Mouse (Mus musculus): ENCODE measurements at regions not wholly inside any gene's neighbourhood (a gene's known extent, or its start where the extent isn't known, plus 50 kb on each side); places are given as distances from the start of the nearest gene placed in this dataset.

DNA sequence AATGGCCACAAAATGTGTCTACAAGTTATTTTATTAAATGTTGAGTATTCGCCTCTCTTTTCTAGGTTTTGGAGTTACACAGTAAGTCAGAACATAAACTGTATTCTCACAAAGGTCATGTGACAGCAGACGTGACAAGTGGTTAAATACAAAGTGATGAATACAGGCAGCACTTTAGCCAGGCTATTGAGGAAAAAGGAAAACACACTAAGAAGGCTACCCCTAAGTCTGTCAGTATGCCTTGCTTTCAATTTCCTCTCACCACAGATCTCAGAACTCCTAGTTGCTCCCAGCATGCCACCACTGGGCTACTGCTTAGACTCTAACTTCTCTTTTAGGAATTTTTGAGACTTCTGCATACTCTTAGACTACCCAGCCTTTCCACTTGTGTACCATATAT lies 297.9 kb upstream of the Pex5l start:
- no peak overlapping the region for H3K9ac ChIP-seq (ENCODE audit: low read length)
- H3K36me3 ChIP-seq (ENCODE audit: control insufficient read depth, insufficient read depth, low read length) = no peaks in the 10 kb centered on the region
- no peaks in the 10 kb centered on the region for H3K9me3 ChIP-seq (ENCODE audit: control insufficient read depth, low read length)
- no peak overlapping the region for H3K4me3 ChIP-seq (ENCODE audit: low read depth, low read length)
- ATAC-seq (ENCODE audit: low FRiP score) (0 out of 2 replicates have a peak, but pooled peaks have one; percentile 27), DNase-seq (ENCODE audit: low spot score, missing footprints) (peak; percentile 70)
- no peak overlapping the region for H3K4me2 ChIP-seq
- H3K27me3 ChIP-seq (ENCODE audit: control insufficient read depth, insufficient read depth, low read length) = no peaks in the 10 kb centered on the region
- whole genome bisulfite sequencing = 52% methylated on average over 2 of the region's 2 CpGs
- H3K27ac ChIP-seq (ENCODE audit: low read depth, low read length) = no peak overlapping the region
- peaks cover 3% of the 10 kb centered on the region for H3K4me1 ChIP-seq (ENCODE audit: control insufficient read depth, insufficient read depth, low read length)

DNA sequence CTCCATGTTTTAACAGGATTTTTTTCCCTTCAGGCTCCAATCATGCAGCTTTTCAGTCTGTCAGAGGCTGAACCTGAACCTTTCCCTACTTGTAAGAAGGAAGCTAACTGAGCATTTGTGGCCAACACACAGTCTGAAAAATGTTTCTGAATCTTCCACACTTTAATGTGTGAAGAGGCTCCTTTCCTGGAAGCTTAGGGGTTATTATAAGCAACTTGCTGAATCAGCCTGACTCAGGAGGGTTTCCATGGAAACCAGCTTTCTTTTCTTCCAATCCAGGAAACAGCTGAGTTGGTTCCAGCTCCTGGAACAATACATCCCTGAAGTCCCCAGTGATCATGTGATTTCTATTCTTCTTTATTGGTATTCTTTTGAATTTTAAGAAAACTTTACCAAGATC lies 297.5 kb upstream of the Pex5l start:
- peak; percentile 75; the same call in 1 of the 2 replicates for ATAC-seq (ENCODE audit: low FRiP score)
- Histone ChIP-seq H3K4me2 (no peak overlapping the region), H3K4me1 (ENCODE audit: control insufficient read depth, insufficient read depth, low read length) (peaks cover 3% of the 10 kb centered on the region), H3K9me3 (ENCODE audit: control insufficient read depth, low read length) (no peaks in the 10 kb centered on the region), H3K9ac (ENCODE audit: low read length) (no peak overlapping the region), H3K4me3 (ENCODE audit: low read depth, low read length) (no peak overlapping the region), H3K27me3 (ENCODE audit: control insufficient read depth, insufficient read depth, low read length) (no peaks in the 10 kb centered on the region), H3K27ac (ENCODE audit: low read depth, low read length) (no peak overlapping the region), H3K36me3 (ENCODE audit: control insufficient read depth, insufficient read depth, low read length) (no peaks in the 10 kb centered on the region)
- DNase-seq (ENCODE audit: low spot score, missing footprints) = peak; percentile 80

DNA sequence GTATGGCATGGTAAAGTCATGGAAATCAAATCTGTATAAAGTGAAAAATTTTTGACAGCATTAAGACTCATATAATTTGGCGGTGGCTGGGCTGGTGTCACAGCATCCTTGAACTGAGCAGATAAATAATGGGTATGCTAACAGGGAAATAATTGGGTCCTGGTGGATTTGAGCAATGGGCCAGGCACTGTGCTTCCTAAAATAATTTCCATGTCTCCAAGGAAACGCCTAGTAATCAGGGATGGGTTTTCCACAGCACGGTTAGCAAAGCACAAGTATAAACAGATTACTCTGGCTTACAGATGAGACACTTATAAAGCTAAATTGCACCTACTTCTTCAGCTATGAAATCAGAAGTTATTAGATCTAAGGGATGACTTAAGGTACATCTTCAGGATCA lies 273.9 kb upstream of the Pex5l start:
- no peaks in the 10 kb centered on the region for H3K36me3 ChIP-seq (ENCODE audit: control insufficient read depth, insufficient read depth, low read length)
- no peak overlapping the region for H3K4me2 ChIP-seq
- H3K4me1 ChIP-seq (ENCODE audit: control insufficient read depth, insufficient read depth, low read length) = no peaks in the 10 kb centered on the region
- 56% methylated on average over 3 of the region's 3 CpGs for WGBS
- no peak overlapping the region for H3K9ac ChIP-seq (ENCODE audit: low read length)
- no peaks in the 10 kb centered on the region for H3K27me3 ChIP-seq (ENCODE audit: control insufficient read depth, insufficient read depth, low read length)
- ATAC-seq (ENCODE audit: low FRiP score) = 0 out of 2 replicates have a peak, but pooled peaks have one; percentile 33
- H3K4me3 ChIP-seq (ENCODE audit: low read depth, low read length) = no peak overlapping the region
- DNase-seq (ENCODE audit: low spot score, missing footprints) = no peak
- H3K9me3 ChIP-seq (ENCODE audit: control insufficient read depth, low read length) = no peaks in the 10 kb centered on the region
- no peak overlapping the region for H3K27ac ChIP-seq (ENCODE audit: low read depth, low read length)

DNA sequence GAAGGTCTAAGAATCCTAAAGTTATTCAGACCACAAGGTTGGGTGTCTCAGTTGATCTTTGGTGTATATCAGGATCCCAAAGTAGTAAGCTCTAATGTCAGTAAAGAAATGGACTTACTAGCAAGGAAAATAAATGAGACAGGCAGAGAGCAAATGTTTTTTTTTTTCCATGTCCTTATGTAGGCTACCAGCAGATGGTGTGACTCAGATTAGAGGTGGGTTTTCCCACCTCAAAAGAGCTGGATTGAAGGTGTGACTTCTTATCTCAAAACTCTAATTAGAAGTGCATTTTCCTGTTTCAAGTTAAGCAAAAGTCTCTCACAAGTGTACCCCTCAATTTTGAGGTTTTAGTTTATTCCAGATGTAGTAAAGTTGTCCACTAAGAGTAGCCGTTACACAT lies 273.3 kb upstream of the Pex5l start:
- H3K4me2 ChIP-seq = no peak overlapping the region
- WGBS = 96% methylated on average over 1 of the region's 1 CpGs
- no peaks in the 10 kb centered on the region for H3K9me3 ChIP-seq (ENCODE audit: control insufficient read depth, low read length)
- H3K9ac ChIP-seq (ENCODE audit: low read length) = no peak overlapping the region
- H3K36me3 ChIP-seq (ENCODE audit: control insufficient read depth, insufficient read depth, low read length) = no peaks in the 10 kb centered on the region
- ATAC-seq (ENCODE audit: low FRiP score) (no peak), DNase-seq (ENCODE audit: low spot score, missing footprints) (no peak)
- no peaks in the 10 kb centered on the region for H3K4me1 ChIP-seq (ENCODE audit: control insufficient read depth, insufficient read depth, low read length)
- H3K27me3 ChIP-seq (ENCODE audit: control insufficient read depth, insufficient read depth, low read length) = no peaks in the 10 kb centered on the region
- H3K27ac ChIP-seq (ENCODE audit: low read depth, low read length) = no peak overlapping the region
- H3K4me3 ChIP-seq (ENCODE audit: low read depth, low read length) = no peak overlapping the region

DNA sequence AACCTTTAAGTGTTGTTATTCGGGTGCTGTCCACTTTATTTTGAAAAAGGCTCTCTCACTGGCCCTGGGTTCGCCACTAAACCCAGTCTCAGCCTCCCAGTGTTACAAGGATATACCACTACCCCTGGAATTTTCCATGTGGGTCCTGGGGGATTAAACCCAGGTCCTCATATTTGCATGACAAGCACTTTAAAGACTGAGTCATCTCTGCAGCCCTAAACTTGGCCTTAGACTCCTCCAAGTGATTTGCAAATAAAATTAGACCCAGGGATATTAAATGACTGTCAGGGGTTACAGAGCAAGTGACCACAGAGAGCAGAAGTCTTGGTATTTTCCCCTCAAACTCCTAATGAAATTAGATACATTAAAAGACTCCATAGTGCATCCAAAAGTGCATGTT lies 258.9 kb upstream of the Pex5l start:
- H3K27ac ChIP-seq (ENCODE audit: low read depth, low read length) = no peak overlapping the region
- H3K4me3 ChIP-seq (ENCODE audit: low read depth, low read length) = no peak overlapping the region
- H3K4me1 ChIP-seq (ENCODE audit: control insufficient read depth, insufficient read depth, low read length) = no peaks in the 10 kb centered on the region
- WGBS = 87% methylated on average over 2 of the region's 2 CpGs
- H3K9ac ChIP-seq (ENCODE audit: low read length) = no peak overlapping the region
- H3K9me3 ChIP-seq (ENCODE audit: control insufficient read depth, low read length) = no peaks in the 10 kb centered on the region
- DNase-seq (ENCODE audit: low spot score, missing footprints) = no peak
- ATAC-seq (ENCODE audit: low FRiP score) = no peak
- H3K27me3 ChIP-seq (ENCODE audit: control insufficient read depth, insufficient read depth, low read length) = no peaks in the 10 kb centered on the region
- H3K4me2 ChIP-seq = no peak overlapping the region
- H3K36me3 ChIP-seq (ENCODE audit: control insufficient read depth, insufficient read depth, low read length) = no peaks in the 10 kb centered on the region

DNA sequence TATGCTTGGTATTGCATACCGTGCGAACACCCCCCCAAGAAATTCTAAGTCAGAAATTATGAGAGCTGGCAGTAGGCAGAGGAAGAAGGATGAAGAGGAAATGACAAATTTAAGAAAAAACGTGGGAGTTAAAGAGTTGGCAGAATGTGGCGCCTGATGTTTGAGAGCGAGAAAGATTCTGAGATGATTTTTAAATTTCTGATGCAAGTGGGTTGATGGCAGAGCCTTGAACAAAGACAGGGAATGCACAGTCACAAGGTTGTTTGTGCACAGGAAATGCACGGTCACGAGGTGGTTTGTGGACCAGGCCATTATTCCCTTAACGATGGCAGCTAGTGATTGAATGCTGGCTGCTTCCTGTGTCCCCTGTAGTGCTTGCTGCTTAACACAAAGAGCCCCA lies 256.3 kb upstream of the Pex5l start:
- Histone ChIP-seq H3K4me3 (ENCODE audit: low read depth, low read length) (no peak overlapping the region), H3K4me1 (ENCODE audit: control insufficient read depth, insufficient read depth, low read length) (no peaks in the 10 kb centered on the region), H3K9me3 (ENCODE audit: control insufficient read depth, low read length) (no peaks in the 10 kb centered on the region), H3K36me3 (ENCODE audit: control insufficient read depth, insufficient read depth, low read length) (no peaks in the 10 kb centered on the region), H3K27ac (ENCODE audit: low read depth, low read length) (no peak overlapping the region), H3K9ac (ENCODE audit: low read length) (no peak overlapping the region), H3K4me2 (no peak overlapping the region), H3K27me3 (ENCODE audit: control insufficient read depth, insufficient read depth, low read length) (no peaks in the 10 kb centered on the region)
- whole genome bisulfite sequencing = 87% methylated on average over 8 of the region's 8 CpGs
- no peak for ATAC-seq (ENCODE audit: low FRiP score)
- no peak for DNase-seq (ENCODE audit: low spot score, missing footprints)

DNA sequence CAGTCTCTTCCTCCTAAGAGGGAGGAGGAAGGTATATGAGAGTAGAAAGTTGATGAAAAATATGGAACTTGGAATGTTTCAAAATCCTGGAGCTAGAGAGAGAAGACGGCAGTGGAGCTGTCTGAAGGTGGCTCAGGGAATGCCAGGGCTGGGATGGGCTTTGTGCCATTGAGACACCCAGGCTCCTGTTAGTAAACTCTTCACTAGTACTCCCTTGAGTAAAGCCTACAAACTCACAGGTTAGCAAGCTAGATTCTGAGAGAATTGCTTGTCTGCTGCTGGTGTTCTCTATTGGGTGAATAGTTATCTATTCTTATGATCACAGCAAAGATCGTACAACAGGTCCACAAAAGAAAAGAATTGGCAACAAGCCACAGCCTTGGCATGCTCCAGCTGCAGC lies 255.3 kb upstream of the Pex5l start:
- DNase-seq (ENCODE audit: low spot score, missing footprints) (no peak), ATAC-seq (ENCODE audit: low FRiP score) (no peak)
- no peaks in the 10 kb centered on the region for H3K27me3 ChIP-seq (ENCODE audit: control insufficient read depth, insufficient read depth, low read length)
- no peak overlapping the region for H3K9ac ChIP-seq (ENCODE audit: low read length)
- H3K4me3 ChIP-seq (ENCODE audit: low read depth, low read length) = no peak overlapping the region
- H3K4me2 ChIP-seq = no peak overlapping the region
- no peaks in the 10 kb centered on the region for H3K9me3 ChIP-seq (ENCODE audit: control insufficient read depth, low read length)
- no peaks in the 10 kb centered on the region for H3K36me3 ChIP-seq (ENCODE audit: control insufficient read depth, insufficient read depth, low read length)
- H3K4me1 ChIP-seq (ENCODE audit: control insufficient read depth, insufficient read depth, low read length) = no peaks in the 10 kb centered on the region
- H3K27ac ChIP-seq (ENCODE audit: low read depth, low read length) = no peak overlapping the region
- WGBS = 77% methylated on average over 2 of the region's 2 CpGs

DNA sequence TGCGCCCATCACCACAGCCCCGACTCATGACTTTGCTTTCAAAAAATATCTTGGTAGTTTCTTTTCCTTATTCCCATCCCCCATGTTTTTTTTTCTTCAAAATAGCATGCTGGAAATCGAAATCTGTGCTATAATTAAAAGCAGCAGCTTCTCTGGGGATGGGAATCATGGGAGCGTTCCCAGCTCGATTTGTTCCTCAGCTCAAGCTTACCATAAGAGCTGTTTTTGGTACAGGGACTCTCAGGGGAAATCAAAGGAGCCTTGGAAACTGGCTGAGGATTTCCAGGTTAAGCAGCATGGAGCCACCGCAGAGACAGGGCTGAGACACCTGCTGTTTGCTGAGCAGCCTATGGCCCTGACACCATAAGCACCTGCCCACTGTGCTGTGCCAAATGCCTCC lies 254.2 kb upstream of the Pex5l start:
- WGBS = 67% methylated on average over 6 of the region's 6 CpGs
- no peaks in the 10 kb centered on the region for H3K27me3 ChIP-seq (ENCODE audit: control insufficient read depth, insufficient read depth, low read length)
- H3K36me3 ChIP-seq (ENCODE audit: control insufficient read depth, insufficient read depth, low read length) = no peaks in the 10 kb centered on the region
- H3K4me1 ChIP-seq (ENCODE audit: control insufficient read depth, insufficient read depth, low read length) = no peaks in the 10 kb centered on the region
- no peak overlapping the region for H3K9ac ChIP-seq (ENCODE audit: low read length)
- no peak overlapping the region for H3K4me2 ChIP-seq
- DNase-seq (ENCODE audit: low spot score, missing footprints) = no peak
- H3K4me3 ChIP-seq (ENCODE audit: low read depth, low read length) = no peak overlapping the region
- ATAC-seq (ENCODE audit: low FRiP score) = no peak
- H3K9me3 ChIP-seq (ENCODE audit: control insufficient read depth, low read length) = no peaks in the 10 kb centered on the region
- H3K27ac ChIP-seq (ENCODE audit: low read depth, low read length) = no peak overlapping the region

DNA sequence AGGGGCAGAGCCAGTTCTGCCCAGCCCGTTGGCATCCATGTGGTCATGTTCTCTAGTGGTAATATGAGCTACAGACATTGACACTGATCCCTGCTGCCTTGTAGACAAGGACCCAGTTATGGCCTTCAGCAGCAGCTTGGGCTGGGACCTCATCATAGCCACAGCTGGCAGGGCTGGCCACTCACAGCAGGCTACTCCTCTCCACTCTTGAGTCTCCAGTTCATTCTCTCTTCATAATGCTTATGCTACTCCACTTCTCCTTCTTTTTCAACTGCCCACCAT lies 249.4 kb upstream of the Pex5l start:
- Histone ChIP-seq H3K4me1 (ENCODE audit: control insufficient read depth, insufficient read depth, low read length) (no peaks in the 10 kb centered on the region), H3K36me3 (ENCODE audit: control insufficient read depth, insufficient read depth, low read length) (no peaks in the 10 kb centered on the region), H3K27me3 (ENCODE audit: control insufficient read depth, insufficient read depth, low read length) (no peaks in the 10 kb centered on the region), H3K4me2 (no peak overlapping the region), H3K4me3 (ENCODE audit: low read depth, low read length) (no peak overlapping the region), H3K27ac (ENCODE audit: low read depth, low read length) (no peak overlapping the region), H3K9ac (ENCODE audit: low read length) (no peak overlapping the region), H3K9me3 (ENCODE audit: control insufficient read depth, low read length) (no peaks in the 10 kb centered on the region)
- no peak for ATAC-seq (ENCODE audit: low FRiP score)
- 74% methylated on average over 1 of the region's 1 CpGs for WGBS
- no peak for DNase-seq (ENCODE audit: low spot score, missing footprints)

Measured in midbrain, embryonic 11.5 days (tissue).